Mouse (Mus musculus) intestine, embryonic 16.5 days (tissue): ENCODE measurements at regions not wholly inside any gene's neighbourhood (a gene's known extent, or its start where the extent isn't known, plus 50 kb on each side); places are given as distances from the start of the nearest gene placed in this dataset.

Experiments used
- ATAC-seq: fragments of 200-750 bp; cut with Nextera tagmentation; 2 replicates; pipeline ENCODE4 v1.8.0; 2017; ENCODE audit warnings: moderate TSS enrichment, moderate library complexity
- H3K27ac ChIP-seq: fragments of 300-500 bp; sonication (generic); 2 replicates; pipeline ENCODE4 v1.5.1; 2014; ENCODE audit warnings: mild to moderate bottlenecking, low read length
- H3K27me3 ChIP-seq: fragments of 300-500 bp; sonication (generic); replicated peaks from 2 replicates; pipeline ENCODE4 v1.6.1; 2014; ENCODE audit warnings: low read length, control low read depth, mixed read lengths; ENCODE audit not compliant: control insufficient read depth, insufficient read depth
- H3K36me3 ChIP-seq: fragments of 300-500 bp; sonication (generic); 2 replicates; pipeline ENCODE4 v1.6.1; 2014; ENCODE audit warnings: low read length, control low read depth; ENCODE audit not compliant: control insufficient read depth, insufficient read depth
- H3K4me1 ChIP-seq: fragments of 300-500 bp; sonication (generic); 2 replicates; pipeline ENCODE4 v1.6.1; 2014; ENCODE audit warnings: low read length, control low read depth, mixed read lengths; ENCODE audit not compliant: control insufficient read depth, insufficient read depth
- H3K4me2 ChIP-seq: fragments of 300-500 bp; sonication (generic); 2 replicates; pipeline ENCODE4 v1.6.1; 2014; ENCODE audit warnings: low read depth, low read length, control low read depth
- H3K4me3 ChIP-seq: fragments of 300-500 bp; sonication (generic); 2 replicates; pipeline ENCODE4 v1.5.1; 2014; ENCODE audit warnings: mild to moderate bottlenecking, low read length
- H3K9ac ChIP-seq: fragments of 300-500 bp; sonication (generic); 2 replicates; pipeline ENCODE4 v1.6.1; 2014; ENCODE audit warnings: low read depth, low read length
- H3K9me3 ChIP-seq: fragments of 300-500 bp; sonication (generic); 2 replicates; pipeline ENCODE4 v1.6.1; 2016; ENCODE audit warnings: low read length, control low read depth; ENCODE audit not compliant: control insufficient read depth
- WGBS: fragments of 180-500 bp; shearing (Covaris S2); extraction: QIAGEN DNeasy Blood & Tissue Kit; methylation state at CpG from one replicate; pipeline ENCODE4 v1.1.7; 2014; 5-methylcytosine and 5-hydroxymethylcytosine counted together

GRCm38 (mm10) chr10:19176249-19176648, 160.8 kb upstream of the Tnfaip3 start:
- H3K27ac ChIP-seq, result no peak overlapping the region

GRCm38 (mm10) chr10:19171834-19172233, 156.4 kb upstream of the Tnfaip3 start:
- no peak for ATAC-seq
- Histone ChIP-seq H3K4me1 (peaks cover 6% of the 10 kb centered on the region; the same call in 1 of the 2 replicates), H3K9me3 (peaks cover 3% of the 10 kb centered on the region; the same call in 1 of the 2 replicates), H3K27me3 (no peaks in the 10 kb centered on the region), H3K36me3 (0 out of 2 replicates have a peak, but pooled peaks cover 3% of the 10 kb centered on the region), H3K27ac (no peak overlapping the region), H3K4me3 (no peak overlapping the region), H3K9ac (no peak overlapping the region), H3K4me2 (no peak overlapping the region)
- whole genome bisulfite sequencing, result 73% methylated on average over 3 of the region's 3 CpGs

More at GRCm38 (mm10) chr10:19176249-19176648, 160.8 kb upstream of the Tnfaip3 start:
- Histone ChIP-seq H3K4me1 (no peaks in the 10 kb centered on the region), H3K27me3 (no peaks in the 10 kb centered on the region), H3K9ac (no peak overlapping the region), H3K9me3 (peaks cover 3% of the 10 kb centered on the region; the same call in 1 of the 2 replicates), H3K4me2 (no peak overlapping the region), H3K4me3 (no peak overlapping the region), H3K36me3 (0 out of 2 replicates have a peak, but pooled peaks cover 3% of the 10 kb centered on the region)
- 0 out of 2 replicates have a peak, but pooled peaks have one; percentile 38 for ATAC-seq
- 62% methylated on average over 3 of the region's 3 CpGs for WGBS

- H3K27me3 ChIP-seq, result no peaks in the 10 kb centered on the region
- no peak overlapping the region for H3K4me2 ChIP-seq
- no peak overlapping the region for H3K27ac ChIP-seq
- H3K9ac ChIP-seq, result no peak overlapping the region
- 0 out of 2 replicates have a peak, but pooled peaks cover 3% of the 10 kb centered on the region for H3K36me3 ChIP-seq
- H3K4me3 ChIP-seq, result no peak overlapping the region
- H3K9me3 ChIP-seq, result peaks cover 2% of the 10 kb centered on the region; the same call in 1 of the 2 replicates
- ATAC-seq, result 0 out of 2 replicates have a peak, but pooled peaks have one; percentile 46
- 42% methylated on average over 4 of the region's 4 CpGs for WGBS
- peaks cover 6% of the 10 kb centered on the region; the same call in 1 of the 2 replicates for H3K4me1 ChIP-seq
Measured at GRCm38 (mm10) chr10:19170596-19170995, 155.1 kb upstream of the Tnfaip3 start.

- ATAC-seq, result no peak
- Histone ChIP-seq H3K4me1 (peaks cover 6% of the 10 kb centered on the region; the same call in 1 of the 2 replicates), H3K4me3 (no peak overlapping the region), H3K9ac (no peak overlapping the region), H3K36me3 (no peaks in the 10 kb centered on the region), H3K27ac (no peak overlapping the region), H3K9me3 (no peaks in the 10 kb centered on the region), H3K27me3 (no peaks in the 10 kb centered on the region), H3K4me2 (no peak overlapping the region)
- 83% methylated on average over 2 of the region's 2 CpGs for WGBS
Measured at GRCm38 (mm10) chr10:19169272-19169671, 153.8 kb upstream of the Tnfaip3 start.

GRCm38 (mm10) chr10:19168362-19168761, 152.9 kb upstream of the Tnfaip3 start:
- ATAC-seq, result no peak
- Histone ChIP-seq H3K9ac (no peak overlapping the region), H3K4me1 (peaks cover 6% of the 10 kb centered on the region; the same call in 1 of the 2 replicates), H3K27ac (no peak overlapping the region), H3K27me3 (no peaks in the 10 kb centered on the region), H3K36me3 (no peaks in the 10 kb centered on the region), H3K4me3 (no peak overlapping the region), H3K4me2 (no peak overlapping the region), H3K9me3 (no peaks in the 10 kb centered on the region)
- WGBS, result 87% methylated on average over 5 of the region's 5 CpGs

GRCm38 (mm10) chr10:19167641-19168271, 152.3 kb upstream of the Tnfaip3 start:
- no peaks in the 10 kb centered on the region for H3K27me3 ChIP-seq
- WGBS, result 35% methylated on average over 8 of the region's 8 CpGs
- no peaks in the 10 kb centered on the region for H3K9me3 ChIP-seq
- no peak overlapping the region for H3K4me3 ChIP-seq
- H3K4me2 ChIP-seq, result no peak overlapping the region
- peaks cover 6% of the 10 kb centered on the region; the same call in 1 of the 2 replicates for H3K4me1 ChIP-seq
- peak; percentile 68 for ATAC-seq
- no peak overlapping the region; the same call in 1 of the 2 replicates for H3K27ac ChIP-seq
- no peaks in the 10 kb centered on the region for H3K36me3 ChIP-seq
- H3K9ac ChIP-seq, result no peak overlapping the region

- Histone ChIP-seq H3K36me3 (no peaks in the 10 kb centered on the region), H3K27ac (no peak overlapping the region), H3K9me3 (no peaks in the 10 kb centered on the region), H3K4me1 (peaks cover 6% of the 10 kb centered on the region; the same call in 1 of the 2 replicates), H3K4me3 (no peak overlapping the region), H3K27me3 (no peaks in the 10 kb centered on the region), H3K9ac (no peak overlapping the region), H3K4me2 (no peak overlapping the region)
- 77% methylated on average over 7 of the region's 7 CpGs for whole genome bisulfite sequencing
- no peak for ATAC-seq
Measured at GRCm38 (mm10) chr10:19167101-19167500, 151.6 kb upstream of the Tnfaip3 start.

GRCm38 (mm10) chr10:19162104-19162503, 146.6 kb upstream of the Tnfaip3 start:
- Histone ChIP-seq H3K4me2 (no peak overlapping the region), H3K9me3 (no peaks in the 10 kb centered on the region), H3K4me1 (peaks cover under 1% of the 10 kb centered on the region; the same call in 1 of the 2 replicates), H3K27me3 (no peaks in the 10 kb centered on the region), H3K4me3 (no peak overlapping the region), H3K9ac (no peak overlapping the region), H3K27ac (no peak overlapping the region), H3K36me3 (no peaks in the 10 kb centered on the region)
- ATAC-seq, result 0 out of 2 replicates have a peak, but pooled peaks have one; percentile 55
- WGBS, result 72% methylated on average over 2 of the region's 2 CpGs

GRCm38 (mm10) chr10:19161149-19161548, 145.7 kb upstream of the Tnfaip3 start:
- no peaks in the 10 kb centered on the region for H3K36me3 ChIP-seq
- no peak overlapping the region for H3K27ac ChIP-seq
- H3K9ac ChIP-seq, result no peak overlapping the region
- ATAC-seq, result no peak
- H3K27me3 ChIP-seq, result no peaks in the 10 kb centered on the region
- no peak overlapping the region for H3K4me2 ChIP-seq
- H3K4me1 ChIP-seq, result no peaks in the 10 kb centered on the region
- H3K9me3 ChIP-seq, result no peaks in the 10 kb centered on the region
- H3K4me3 ChIP-seq, result no peak overlapping the region
